Mouse (Mus musculus) MN1 (cell line): ENCODE results near the gene Ell2.

Experiments used
- DNase-seq: peaks from one replicate; pipeline ENCODE4 v3.0.0-alpha.2; 2016; ENCODE audit warnings: low spot score

The Ell2 gene

GRCm38 (mm10) chr13:75809957-75810356, 103.4 kb downstream of the Ell2 start:
- no peak for DNase-seq

- DNase-seq: no peak
Observed at GRCm38 (mm10) chr13:75817183-75817582, 110.6 kb downstream of the Ell2 start.

GRCm38 (mm10) chr13:75818486-75818885, 111.9 kb downstream of the Ell2 start:
- no peak for DNase-seq

GRCm38 (mm10) chr13:75818945-75819706, 112.6 kb downstream of the Ell2 start:
- no peak for DNase-seq

GRCm38 (mm10) chr13:75819898-75820297, 113.3 kb downstream of the Ell2 start:
- no peak for DNase-seq
